Mouse (Mus musculus): Measurements from ENCODE around the gene Thsd4.

Gene Thsd4

DNA sequence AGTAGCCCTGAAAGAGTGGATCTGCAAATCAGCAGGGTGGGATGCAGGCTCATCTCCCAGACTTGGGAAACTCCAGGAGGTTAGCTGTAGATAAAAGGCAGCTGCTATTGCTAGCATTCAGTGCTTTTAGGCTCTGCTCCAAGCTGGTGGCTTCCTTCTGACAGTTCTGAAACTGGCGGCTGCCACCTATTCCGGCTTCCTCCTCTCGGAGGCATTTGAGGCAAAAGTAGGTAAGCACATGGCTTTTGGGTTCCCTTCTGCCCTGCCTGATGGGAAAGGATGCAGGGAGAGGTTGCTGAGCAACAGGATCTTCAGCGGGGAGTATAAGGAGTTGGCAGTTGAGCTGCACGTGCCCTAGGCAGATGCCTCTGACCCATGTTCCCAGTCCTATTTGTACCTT lies 65.2 kb downstream of the Thsd4 start:
- no peak for DNase-seq (ENCODE audit: low read depth)

DNA sequence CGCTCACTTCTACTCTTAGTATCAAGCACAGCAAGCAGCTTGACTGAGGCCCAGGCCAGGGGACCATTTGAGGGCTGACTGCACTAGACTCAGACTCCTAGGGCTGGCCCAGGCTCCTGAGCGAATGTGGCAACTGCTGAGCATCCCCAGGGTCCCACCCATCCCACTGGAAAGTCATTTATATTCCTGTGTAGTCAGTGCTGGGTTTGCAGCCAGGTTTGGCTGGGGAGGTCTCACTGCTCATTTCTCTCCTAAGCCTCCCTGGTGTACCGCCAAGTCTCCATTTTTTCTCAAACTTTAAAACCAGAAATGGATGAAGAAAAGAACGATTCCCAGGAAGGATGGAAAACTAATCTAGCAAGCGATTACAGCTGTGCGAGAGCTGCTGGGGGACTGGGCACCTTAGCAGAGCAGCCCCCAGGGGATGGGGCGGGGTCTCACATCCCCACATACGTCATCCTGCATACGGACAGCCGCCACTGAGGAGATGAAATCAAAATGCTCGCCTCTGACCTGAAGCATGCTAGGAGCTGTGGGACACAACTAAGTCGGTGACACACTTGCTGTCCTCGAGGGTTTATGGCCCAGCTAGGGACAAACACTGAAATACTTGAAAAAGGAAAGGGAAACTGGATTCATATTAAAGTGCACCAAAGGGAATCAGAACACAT lies 67.3 kb downstream of the Thsd4 start:
- no peak for DNase-seq (ENCODE audit: low read depth)

DNA sequence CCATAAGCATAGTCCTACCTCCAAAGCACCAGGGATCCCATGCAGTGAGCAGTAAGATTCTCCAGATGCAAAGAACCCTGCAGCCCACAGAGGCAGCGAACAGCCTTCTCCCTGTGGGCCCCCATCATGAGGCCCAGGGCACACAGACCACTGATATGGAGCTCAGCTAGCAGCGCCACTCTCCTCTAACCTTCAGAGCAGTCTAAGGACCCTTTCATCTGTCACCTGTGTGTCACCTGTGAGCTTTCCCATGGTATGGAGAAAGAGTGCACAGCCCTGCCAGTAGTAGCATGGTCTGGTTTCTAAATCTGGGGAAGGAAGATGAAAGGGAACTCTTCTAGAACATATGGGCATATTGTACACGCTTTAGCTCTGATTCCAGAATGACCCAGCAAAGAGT lies 72.3 kb downstream of the Thsd4 start:
- DNase-seq (ENCODE audit: low read depth): no peak

DNA sequence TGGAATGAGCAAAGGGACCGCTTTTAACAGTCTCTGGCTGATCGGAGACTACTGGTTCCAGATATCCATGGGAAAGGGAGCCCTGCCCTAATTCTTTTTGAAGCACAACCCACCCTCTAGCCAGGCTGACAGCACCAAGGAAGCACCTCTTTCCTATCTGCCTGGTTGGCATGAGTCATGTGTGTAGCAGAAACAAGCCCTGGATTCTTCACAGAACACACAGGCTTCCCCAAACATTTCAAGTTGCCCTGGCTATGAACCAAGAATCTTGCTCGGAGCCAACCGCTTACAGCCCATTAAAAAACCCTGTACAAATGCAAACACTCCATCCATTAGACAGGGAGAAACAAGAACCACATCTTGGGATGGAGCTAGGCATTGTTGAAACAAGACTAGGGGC lies 76.0 kb downstream of the Thsd4 start:
- no peak for DNase-seq (ENCODE audit: low read depth)

DNA sequence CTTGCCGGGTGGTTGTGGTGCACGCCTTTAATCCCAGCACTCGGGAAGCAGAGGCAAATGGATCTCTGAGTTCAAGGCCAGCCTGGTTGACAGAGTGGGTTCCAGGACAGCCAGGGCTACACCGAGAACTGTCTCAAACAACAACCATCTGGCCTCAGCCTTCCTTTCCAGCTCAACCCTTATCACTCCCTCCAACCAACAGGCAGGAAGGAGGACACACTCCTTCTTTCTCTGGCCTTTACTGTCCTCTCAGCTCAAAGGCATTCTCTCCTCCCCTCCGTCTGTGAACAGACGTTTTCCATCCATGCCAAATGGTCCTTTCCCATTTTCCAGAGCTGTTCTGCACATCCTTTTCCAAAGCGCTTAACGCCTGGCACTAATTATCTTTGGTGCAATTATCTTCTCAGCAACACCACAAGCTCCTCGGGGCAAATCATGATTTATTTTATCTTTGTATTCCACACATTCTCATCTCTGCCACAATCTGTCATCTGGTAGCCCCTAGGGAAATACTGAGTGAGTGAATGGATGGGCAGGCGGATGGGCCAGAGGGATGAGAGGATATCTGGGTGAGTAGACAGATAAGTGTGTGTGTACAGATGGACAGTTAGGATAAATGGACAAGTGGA lies 80.5 kb downstream of the Thsd4 start:
- no peak for DNase-seq (ENCODE audit: low read depth)

DNA sequence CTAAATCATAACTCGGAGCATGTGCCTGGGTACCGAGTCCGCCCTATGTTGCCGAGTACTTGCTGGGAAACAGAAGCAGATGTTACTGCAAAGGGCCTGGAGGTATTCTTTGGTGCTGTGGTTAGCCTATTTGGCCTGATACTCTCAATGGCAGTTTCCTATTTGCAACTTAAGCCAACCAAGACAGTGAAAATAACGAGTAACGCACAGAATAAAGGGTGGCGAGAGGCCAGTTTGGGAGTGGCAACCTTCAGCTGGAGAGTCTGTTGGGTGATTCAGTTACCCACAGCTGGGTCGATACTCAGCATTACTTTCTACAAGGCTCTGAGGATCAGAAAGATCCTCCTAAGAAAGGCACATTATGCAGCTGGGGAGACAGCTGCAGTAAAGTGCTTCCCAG lies 81.3 kb downstream of the Thsd4 start:
- no peak for DNase-seq (ENCODE audit: low read depth)

DNA sequence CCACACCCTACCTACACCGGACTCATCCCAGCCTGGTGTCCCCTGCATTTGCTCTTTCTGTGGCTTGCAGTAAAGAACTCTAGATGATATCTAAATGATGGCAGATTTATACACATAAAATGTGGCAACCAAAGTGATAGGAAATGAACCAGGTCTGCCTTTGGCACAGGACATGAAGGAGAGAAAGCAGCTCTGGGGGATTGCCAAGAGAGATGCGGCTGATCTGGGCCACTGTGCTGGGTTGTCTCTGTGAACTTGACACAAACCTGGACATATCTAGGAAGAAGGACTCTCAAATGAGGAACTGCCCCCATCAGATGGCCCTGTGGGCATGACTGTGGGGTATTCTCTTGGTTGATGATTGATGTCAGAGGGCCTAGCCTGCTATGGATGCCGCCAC lies 85.6 kb downstream of the Thsd4 start:
- DNase-seq (ENCODE audit: low read depth): no peak

DNA sequence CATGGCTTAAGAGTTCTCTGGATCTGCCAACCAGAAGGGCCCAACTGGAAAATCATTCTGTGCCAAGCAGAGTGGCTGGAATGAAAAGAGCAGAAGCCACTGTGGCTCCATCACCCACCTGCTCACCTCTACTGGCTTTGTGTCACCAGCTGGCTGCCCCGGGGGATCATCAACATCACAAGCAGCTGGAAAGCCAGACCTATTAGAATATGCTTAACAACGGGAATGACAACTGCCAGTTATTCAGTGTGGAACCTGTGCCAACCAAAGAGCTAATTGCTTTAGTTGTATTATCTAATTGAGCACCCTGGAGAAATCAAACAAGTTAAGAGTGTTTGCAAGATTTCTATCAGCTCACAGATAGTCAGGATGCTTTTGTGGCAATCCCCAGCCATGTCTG lies 87.8 kb downstream of the Thsd4 start:
- DNase-seq (ENCODE audit: low read depth): no peak

DNA sequence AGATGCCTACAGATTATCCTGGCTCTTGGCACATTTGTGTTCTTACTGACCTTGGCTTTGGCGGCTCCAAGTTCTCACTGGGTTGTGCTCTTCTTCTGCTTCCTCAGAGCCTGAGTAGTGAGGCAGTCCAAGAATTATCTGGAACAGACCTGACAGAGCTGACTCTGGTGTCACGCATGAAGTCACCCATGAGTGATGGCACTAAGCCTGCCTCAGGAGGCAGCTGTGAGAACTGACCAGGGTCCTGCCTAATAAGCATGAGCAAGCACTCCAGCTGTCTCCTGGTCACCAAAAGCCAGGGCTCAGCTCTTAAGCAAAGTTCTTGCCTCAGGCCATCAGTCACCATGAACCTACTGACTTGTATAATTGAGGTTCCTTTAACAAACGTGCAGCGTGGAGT lies 89.9 kb downstream of the Thsd4 start:
- no peak for DNase-seq (ENCODE audit: low read depth)

DNA sequence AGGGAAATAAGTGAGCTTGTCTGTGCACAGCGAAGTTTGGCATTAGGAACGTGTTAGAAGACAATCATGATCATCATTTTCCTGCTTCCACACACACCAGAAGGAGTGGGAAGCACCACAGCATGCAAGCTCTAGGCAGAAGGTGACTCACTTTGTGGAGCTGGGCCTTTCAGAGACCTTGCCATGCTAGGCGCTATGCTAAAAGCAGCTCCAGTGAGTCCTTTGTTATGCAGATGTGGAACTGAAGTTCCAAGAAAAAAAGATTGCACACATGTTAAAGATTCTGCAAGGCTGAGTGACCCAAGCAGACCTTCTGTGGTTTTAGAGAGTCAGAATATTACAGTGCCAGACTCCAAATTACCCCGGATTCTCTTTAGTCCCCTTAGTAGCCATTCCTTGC lies 91.8 kb downstream of the Thsd4 start:
- DNase-seq (ENCODE audit: low read depth): no peak

DNA sequence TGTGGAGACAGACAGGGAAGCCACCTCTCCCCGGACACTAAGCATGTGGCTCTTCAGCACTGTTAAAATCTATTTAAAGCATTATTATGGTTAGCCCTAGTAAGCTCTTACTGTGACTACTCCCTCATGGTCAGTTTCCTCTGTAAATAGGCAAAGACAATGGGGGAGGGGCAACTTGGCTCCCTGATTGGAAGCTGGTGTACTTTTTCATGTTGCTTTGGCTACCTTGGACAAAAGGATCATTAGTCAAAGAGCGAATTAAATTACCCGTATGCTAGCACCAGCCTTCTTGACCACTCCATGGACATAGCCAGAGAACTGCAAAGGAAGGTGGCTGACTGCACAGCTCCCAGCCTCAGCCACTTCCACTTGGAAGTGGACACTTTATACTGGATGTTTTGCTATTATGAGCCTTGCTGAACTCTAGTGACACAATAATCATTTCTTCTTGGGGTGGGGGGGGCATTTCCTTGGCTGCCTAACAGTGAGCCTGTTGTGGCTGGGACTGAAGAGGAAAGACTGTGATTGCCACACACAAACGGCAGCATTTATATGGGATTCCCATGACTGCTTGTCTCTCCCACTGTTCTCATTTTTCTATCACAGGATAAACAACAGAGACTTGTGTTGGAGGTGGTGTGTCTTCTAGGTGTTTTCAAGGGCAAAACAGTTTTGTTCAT lies 107.6 kb downstream of the Thsd4 start:
- no peak for DNase-seq (ENCODE audit: low read depth)

DNA sequence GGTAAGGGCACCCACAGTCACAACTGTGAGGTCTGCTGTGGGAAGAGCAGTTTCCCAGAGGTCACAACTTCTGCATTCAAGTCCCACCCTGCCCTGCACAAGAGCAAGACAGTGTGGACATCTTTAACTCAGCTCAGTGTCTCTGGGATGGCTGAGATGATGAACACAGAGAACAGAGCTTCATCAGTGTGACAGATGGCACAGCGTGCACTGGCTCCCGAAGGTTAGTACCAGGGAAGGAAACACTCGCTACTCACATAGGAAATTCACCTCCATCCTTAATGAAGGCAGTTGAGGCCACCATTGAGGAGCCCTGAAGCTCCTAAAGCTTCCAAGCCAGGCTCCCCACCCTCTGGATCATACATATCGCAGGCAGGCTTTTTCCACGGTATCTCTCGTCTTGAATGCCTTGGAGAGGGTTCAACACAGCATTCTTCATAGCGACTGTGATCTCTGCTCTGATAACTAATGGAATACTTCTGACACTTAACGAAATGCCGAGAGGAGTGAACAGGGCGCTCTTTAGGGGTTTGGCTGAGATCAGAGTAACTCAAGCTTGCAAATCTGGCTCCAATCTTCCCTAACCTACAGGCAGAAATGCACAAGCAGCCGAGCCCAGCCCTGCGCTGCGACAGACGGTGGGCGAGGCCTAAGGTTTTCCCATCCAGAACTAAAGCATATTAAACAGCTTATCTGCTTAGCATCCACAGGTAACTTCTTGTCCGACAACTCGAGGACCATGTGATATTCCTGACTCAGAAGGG lies 110.8 kb downstream of the Thsd4 start:
- no peak for DNase-seq (ENCODE audit: low read depth)

DNA sequence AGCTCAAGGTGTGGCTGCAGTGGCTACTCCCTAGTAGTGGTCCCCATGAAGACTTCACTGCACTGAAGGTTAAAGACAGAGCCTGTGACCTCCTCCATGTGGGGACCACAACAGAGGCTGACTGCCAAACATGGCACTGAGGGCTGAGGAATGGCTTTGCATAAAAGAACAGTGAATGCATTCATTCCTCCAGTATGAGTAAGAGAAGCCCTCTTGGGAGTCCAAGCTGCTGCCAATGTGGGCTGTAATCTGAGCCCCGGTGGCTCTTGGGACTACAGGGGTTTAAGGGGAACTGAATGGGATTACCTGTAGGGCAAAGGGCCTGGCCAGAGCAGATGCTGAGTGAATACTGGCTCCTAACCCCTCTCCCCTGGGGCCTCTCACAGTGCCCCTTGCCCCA lies 114.5 kb downstream of the Thsd4 start:
- DNase-seq (ENCODE audit: low read depth): no peak

DNA sequence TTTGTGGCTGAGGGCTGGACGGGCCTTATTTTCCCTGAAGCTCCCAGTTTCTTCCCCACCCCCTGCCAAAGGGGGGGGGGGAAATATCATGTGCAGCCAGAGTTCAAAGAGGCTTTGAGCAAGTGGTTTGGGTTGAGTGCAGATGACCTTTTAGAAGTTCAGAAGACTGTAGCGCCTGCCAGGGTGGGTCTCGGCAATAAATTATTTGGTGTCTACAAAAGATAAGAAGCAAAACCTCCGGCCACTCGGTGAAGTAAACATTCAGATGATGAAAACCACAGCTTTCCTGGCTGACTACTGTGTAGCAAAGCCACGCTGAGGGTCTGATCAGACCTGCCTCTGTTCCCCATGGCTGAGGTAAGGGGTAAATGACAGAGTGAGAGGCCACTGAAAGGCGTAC lies 116.1 kb downstream of the Thsd4 start:
- no peak for DNase-seq (ENCODE audit: low read depth)

DNA sequence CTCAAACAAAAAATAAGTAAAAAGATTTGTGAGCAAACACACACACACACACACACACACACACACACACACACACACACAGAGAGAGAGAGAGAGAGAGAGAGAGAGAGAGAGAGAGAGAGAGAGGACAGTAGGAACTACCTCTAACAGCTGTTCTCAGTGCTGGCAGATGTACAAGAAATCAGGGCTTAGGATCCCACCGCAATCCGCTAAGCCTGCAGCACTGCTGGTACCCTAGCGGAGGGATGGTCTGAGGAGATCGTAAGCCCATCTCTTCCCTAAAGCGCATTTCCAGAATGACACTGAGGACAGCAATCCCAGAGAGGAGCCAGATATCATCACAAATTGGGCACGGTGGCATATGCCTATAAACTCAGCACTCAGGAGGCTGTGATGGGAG lies 119.2 kb downstream of the Thsd4 start:
- DNase-seq (ENCODE audit: low read depth): no peak

DNA sequence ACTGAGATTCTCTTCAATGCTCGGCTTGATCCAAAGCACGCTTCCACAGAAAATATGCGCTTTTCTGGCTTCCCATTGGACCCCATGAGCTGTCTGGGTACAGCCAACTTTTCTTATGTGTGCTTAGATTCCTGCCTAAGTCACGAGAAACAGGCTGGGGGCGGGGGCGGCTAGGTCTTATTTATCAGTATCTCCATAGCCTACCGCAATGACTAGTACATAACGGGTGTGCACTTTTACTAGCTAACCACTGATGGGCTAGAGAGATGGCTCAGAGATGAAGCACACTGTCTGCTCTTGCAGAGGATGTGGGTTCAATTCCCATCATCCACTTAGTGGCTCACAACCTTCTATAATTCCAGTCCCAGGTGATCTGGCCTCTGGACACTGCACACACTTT lies 121.8 kb downstream of the Thsd4 start:
- DNase-seq (ENCODE audit: low read depth): no peak

DNA sequence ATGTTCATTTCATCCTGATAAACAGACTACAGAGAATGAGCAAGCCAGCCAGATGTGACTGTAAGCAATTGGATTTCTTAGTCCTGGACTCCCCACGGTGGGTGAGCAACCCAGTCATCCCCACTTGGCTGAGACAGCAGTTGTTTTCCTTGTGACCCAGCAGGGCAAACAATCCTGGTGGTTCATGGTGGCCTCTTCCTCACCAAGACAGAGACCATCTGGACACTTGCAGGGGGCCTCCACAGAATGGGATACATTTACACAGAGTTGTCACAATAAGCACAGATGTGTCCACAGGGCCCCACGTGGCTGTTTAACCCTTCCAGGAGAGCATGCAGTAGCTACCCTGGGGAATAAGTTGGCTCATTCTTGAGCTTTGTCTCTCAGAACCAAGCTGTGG lies 123.8 kb downstream of the Thsd4 start:
- DNase-seq (ENCODE audit: low read depth): no peak

DNA sequence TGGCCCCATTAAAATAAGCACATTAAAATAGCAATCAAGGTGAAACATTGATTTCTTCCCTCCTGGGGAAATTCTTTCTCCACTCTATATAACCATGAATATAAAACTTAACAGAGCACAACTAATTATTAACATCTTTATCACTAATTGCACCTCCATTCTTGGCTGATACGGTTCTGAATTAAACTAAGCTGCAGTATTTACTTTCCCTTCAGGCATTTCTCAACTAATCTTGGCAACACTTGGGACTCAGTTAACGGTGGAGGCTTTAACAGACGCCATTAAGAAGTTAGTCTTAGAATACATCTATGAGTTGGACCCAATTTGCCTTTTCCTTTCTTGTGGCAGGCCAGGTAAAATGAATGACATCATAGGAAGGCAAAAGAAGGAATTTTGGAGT lies 125.8 kb downstream of the Thsd4 start:
- no peak for DNase-seq (ENCODE audit: low read depth)

DNA sequence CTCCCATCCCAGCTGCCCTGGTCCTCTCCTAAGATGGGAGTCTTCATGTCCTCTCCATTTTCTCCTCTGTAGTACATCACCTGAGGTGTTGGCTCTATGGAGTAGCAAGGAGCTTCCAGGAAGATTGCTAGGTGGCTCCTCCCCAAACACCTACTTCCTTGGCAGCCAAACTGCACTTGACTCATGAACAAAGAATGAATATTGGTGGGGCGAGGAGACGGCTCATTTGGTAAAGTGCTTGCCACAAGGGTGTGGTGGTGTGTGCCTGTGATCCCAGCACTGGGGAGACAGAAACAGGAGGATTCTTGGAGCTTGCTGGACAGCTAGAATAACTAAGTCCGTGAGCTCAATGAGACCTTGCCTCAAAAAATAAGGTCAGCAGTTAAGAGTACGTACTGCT lies 128.9 kb downstream of the Thsd4 start:
- no peak for DNase-seq (ENCODE audit: low read depth)

DNA sequence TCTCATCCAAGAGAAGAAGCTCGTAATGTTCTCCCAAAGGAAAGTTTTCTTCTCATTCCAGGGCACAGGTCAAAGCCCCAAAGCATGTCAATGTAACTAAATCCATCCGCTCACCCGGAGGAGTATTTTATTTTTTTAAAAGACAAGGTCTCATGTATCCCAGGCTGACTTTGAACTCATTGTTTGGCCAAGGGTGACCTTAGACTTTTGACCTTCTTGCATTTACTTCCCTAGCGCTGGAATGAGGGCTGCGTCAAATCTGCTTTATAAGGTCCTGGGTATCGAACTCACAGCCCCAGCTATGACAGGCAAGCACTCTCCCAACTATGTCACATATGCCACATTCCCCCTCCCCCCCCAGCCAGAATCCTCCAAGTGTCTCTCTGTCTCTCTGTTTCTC lies 137.1 kb downstream of the Thsd4 start:
- DNase-seq (ENCODE audit: low read depth): no peak

DNA sequence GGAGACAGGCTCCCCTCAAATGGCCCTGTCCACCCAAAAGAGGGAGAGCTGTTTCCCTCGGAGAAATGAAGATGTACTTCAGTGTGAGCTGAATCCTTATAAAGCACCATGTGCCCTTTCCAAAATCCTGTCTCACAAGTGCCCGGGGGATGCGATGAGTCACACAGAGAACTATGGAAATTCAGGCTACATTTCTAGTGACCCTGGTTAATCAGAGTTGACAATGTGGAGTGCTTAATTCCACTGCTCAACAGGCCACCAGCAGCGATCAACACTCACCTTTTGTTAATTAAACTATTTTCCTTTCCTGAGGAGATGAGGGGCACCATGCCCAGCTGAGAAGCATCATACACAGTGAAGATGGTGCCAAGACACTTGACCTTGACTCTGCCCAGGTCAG lies 138.9 kb downstream of the Thsd4 start:
- DNase-seq (ENCODE audit: low read depth): no peak

DNA sequence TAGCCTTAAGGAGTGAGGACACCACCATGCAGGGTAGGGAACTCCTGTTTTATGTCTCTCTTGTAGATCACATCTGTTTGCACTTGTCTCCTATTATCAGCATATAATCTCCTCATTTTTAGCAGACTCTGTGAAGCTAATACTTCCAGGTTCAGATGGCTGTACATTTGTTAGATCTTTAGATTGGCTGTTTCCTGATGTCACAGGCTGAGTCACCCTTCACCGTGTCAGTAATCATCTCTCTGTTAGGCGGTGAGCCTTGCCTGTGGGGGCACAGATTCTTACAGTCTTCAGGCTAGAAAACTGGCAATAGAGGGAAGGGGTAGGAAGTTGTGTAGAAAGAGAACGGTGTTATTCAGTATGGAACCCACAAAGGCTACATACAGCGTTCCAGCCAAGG lies 139.3 kb downstream of the Thsd4 start:
- DNase-seq (ENCODE audit: low read depth): no peak

DNA sequence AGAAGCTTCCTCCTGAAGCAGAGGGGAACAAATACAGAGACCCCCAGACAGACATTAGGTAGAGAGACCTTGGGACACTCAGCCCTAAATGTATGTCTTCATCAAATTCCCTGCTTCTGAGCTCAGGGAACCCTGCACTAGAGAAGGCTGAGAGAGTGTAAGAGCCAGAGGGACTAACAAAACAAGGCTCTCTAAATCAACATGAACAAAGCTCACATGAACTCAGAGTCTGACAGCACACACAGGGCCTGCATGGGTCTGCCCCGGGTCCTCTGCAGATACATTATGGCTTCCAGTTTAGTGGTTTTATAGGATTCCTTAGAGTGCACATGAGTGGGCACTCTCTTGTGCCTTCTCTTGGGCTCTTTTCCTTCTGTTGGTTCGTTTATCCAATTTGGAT lies 140.8 kb downstream of the Thsd4 start:
- DNase-seq (ENCODE audit: low read depth): no peak

Measured in naive thymus-derived CD4-positive, alpha-beta T cell, adult 2 months (primary cell).